Mouse (Mus musculus): ENCODE results near the gene Rps6ka6.

GRCm38 (mm10) chrX:111462833-111463564 is 74.8 kb downstream of the Rps6ka6 start:
- no peak for TF ChIP-seq MAFK (IDR thresholded peaks at IDR 0.05; ENCODE audit: insufficient read depth, low read depth, low read length)
- TF ChIP-seq ZC3H11A (IDR thresholded peaks at IDR 0.05; ENCODE audit: borderline replicate concordance, low read depth, low read length) = no peak

Data from ES-E14 (cell line).